Mouse (Mus musculus) left cerebral cortex, adult 8-10 months (tissue): ENCODE measurements around the gene Msl3. TPM values are rescaled to one million over a fixed set of nuclear protein-coding genes. Genes with fewer than 3 reads are reported as not detected.
A peak's percentile ranks its signal among the peaks of the same experiment; 100 is the strongest.
"Not testable (repeated sequence)": the region's sequence is repeated elsewhere in the genome, so short reads cannot be mapped to it uniquely, and the experiment has no call there.

Experiments
- DNase-seq, 2 experiments: peaks; one replicate each; pipeline ENCODE4 v3.0.0; 2022; ENCODE audit warnings: low spot score in 2 of 2
- total RNA-seq, 4 experiments: library from RNA; stranded (reverse); gene quantifications; 2 replicates each; pipeline ENCODE4 v1.2.4; 2022

The Msl3 gene
- total RNA-seq: 10 to 100 TPM; 24.6 to 25.9 (median 25.1) TPM

GRCm38 (mm10) chrX:168673525-168674406 is at the start of gene Msl3:
Msl3 (minus strand) TSS chrX:168673898.
- peak; percentile 59 to 78 for DNase-seq

- no peak for DNase-seq
Measured at GRCm38 (mm10) chrX:168717969-168718368, 44.3 kb upstream of the Msl3 start.

- no peak for DNase-seq
Measured at GRCm38 (mm10) chrX:168674407-168674962, 787 bp upstream of the Msl3 start.

- no peak for DNase-seq
Measured at GRCm38 (mm10) chrX:168672913-168673524, 679 bp downstream of the Msl3 start.

- DNase-seq: peak in 1 of 2 experiments; percentile 53
Measured at GRCm38 (mm10) chrX:168672425-168672824, 1.3 kb downstream of the Msl3 start.

- peak in 1 of 2 experiments; percentile 29 for DNase-seq
Measured at GRCm38 (mm10) chrX:168663982-168664689, 9.6 kb downstream of the Msl3 start.

- no peak for DNase-seq
Measured at GRCm38 (mm10) chrX:168660236-168660635, 13.5 kb downstream of the Msl3 start.

GRCm38 (mm10) chrX:168659803-168660202 is 13.9 kb downstream of the Msl3 start:
- DNase-seq: not testable (repeated sequence)

GRCm38 (mm10) chrX:168659275-168659674 is 14.4 kb downstream of the Msl3 start:
- DNase-seq: no peak

- DNase-seq: no peak
Measured at GRCm38 (mm10) chrX:168657795-168658194, 15.9 kb downstream of the Msl3 start.

- DNase-seq: no peak
Measured at GRCm38 (mm10) chrX:168649336-168649735, 24.4 kb downstream of the Msl3 start.

- DNase-seq: no peak
Measured at GRCm38 (mm10) chrX:168647746-168648145, 26.0 kb downstream of the Msl3 start.

- no peak for DNase-seq
Measured at GRCm38 (mm10) chrX:168643451-168643850, 30.2 kb downstream of the Msl3 start.

- peak; percentile 18 to 23 for DNase-seq
Measured at GRCm38 (mm10) chrX:168639556-168640356, 33.9 kb downstream of the Msl3 start.

Other genes starting within 250 kb of the Msl3 start
- gene Frmpd4, start 96.7 kb downstream of the Msl3 start, total RNA-seq: 10 to 100 TPM; 41.4 to 51.5 (median 43.4) TPM
- 10 to 100 TPM in 3 of 4 experiments, 1 to 10 TPM in 1; 9.2 to 11.1 (median 10.8) TPM for gene Arhgap6, start 121.2 kb upstream of the Msl3 start, total RNA-seq